Mouse (Mus musculus): Measurements from ENCODE around the gene Vps39. TPM values are rescaled to one million over a fixed set of nuclear protein-coding genes. Genes with fewer than 3 reads are reported as not detected.
A peak's percentile ranks its signal among the peaks of the same experiment; 100 is the strongest.

The Vps39 gene
- polyA plus RNA-seq, 1 experiment from 2014 or later = 25.7 TPM

DNA sequence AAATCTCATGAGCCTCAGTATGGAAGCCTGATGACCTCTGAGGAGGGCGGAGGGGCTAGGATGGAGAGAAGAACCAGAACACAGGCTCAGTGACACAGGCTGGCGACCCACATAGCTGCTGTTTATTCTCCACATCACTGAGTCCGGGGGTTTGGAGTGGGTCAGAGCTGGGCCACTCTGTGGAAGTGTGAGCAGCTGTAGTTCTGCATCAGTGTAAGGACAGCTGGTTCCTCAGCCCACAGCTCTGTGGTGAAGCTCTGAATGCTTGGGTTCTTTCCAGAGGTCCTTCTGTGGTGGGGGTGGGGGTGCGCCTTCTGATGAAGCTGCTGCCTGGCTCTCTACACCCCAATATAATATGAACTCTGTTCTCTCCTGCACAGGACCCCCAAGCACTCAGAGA, 53.1 kb downstream of the Vps39 start:
- DNase-seq (ENCODE audit: low spot score) = no peak

DNA sequence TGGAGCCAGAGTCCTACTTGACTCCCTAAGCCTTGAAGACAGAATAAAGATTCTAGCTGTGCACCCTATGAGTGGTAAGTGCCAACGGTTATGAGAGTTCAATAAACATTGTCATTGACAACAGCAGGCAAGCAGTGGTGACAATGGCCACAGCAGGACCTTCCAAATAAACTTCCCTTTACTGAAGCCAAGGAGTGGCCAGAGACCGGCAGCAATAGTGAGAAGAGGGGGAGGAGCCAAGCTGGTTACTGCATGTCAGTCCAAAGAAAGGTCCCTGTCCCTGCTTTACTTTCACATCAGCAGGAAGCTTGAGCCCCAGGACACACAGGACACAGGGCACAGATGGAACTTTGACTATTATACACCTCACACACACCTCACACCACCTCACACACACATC, 56.8 kb downstream of the Vps39 start:
- no peak for DNase-seq (ENCODE audit: low spot score)

DNA sequence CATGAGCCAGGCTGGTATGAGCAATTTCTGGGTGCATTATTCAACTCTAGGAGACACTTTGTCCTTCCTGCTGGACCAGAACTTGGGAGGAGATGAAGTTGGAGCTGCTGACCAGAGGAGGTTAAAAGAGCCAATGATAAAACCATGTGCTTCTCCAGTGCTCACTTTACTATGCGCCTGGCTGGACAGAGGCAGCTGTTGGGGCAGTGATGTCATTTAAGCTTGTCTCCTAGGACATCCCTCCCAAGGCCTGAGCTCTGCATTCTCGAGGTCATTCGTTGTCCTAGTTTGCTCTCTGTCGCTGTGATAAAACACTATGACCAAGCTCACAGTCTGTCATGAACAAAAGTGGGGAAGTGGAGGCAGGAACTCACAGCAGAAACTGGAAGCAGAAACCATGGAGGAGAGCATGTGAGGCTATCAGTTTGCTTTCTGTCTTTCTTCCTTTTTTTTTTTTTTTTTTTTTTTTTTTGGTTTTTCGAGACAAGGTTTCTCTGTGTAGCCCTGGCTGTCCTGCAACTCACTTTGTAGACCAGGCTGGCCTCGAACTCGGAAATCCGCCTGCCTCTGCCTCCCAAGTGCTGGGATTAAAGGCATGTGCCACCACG, 61.4 kb downstream of the Vps39 start:
- no peak for DNase-seq (ENCODE audit: low spot score)

DNA sequence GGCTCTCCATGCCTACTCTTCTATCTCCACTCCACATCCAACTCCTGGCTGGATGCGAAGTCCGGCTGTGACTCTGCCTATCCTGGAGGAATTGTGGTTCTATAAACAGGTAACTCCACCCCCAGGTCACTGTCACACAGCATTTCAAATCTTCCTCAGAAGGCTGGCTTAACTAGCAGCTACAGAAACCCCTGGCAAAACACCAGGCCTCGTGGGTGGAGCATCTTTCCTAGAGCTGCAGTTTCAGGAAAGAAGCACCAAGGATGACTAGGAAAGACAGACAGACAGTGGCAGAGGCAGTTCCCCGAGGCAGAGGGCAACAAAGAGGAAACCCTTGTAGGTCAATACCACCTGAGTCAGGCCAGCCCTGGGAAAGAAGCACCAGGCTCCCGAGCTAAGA, 63.9 kb downstream of the Vps39 start, which contains the start of gene Pla2g4d:
TSS of gene Pla2g4d (minus strand) at position 203 of the 400 bp plus-strand sequence.
- DNase-seq (ENCODE audit: low spot score) = no peak

DNA sequence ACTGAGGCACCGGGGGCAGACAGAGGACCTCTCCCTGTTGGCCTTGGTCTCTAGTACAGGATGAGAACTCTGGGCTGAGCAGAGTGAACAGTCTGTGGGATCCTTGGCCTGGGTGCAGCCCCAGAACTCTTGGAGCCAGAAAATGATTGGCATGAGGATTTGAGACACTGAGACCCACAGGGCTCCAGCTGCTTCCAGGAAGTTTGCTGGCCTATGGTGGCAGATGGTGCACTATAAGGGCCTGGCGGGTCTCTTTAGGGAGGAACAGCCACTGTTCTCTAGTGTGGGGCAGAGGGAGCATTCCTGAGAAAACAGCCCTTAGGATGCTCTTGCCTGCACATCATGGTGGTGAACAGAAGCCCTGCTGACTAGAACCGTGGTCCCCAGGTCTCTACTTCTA, 64.5 kb downstream of the Vps39 start:
- DNase-seq (ENCODE audit: low spot score) = no peak

DNA sequence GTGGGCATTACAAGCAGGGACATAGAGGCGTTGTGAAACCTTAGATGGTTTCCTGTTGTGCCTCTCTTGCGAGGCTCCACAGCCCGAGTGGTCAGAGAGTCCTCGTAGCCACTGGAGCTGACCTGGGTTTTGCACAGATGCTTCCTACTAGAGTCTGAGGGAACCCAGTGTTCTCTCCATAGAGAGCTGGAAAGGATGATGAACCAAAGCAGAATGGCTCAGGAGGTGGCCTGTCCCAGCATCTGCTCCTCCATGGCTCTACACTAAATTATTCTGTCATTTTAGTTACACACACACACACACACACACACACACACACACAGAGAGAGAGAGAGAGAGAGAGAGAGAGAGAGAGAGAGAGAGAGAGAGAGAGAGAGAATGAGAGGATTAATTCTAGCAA, 67.3 kb downstream of the Vps39 start:
- no peak for DNase-seq (ENCODE audit: low spot score)

DNA sequence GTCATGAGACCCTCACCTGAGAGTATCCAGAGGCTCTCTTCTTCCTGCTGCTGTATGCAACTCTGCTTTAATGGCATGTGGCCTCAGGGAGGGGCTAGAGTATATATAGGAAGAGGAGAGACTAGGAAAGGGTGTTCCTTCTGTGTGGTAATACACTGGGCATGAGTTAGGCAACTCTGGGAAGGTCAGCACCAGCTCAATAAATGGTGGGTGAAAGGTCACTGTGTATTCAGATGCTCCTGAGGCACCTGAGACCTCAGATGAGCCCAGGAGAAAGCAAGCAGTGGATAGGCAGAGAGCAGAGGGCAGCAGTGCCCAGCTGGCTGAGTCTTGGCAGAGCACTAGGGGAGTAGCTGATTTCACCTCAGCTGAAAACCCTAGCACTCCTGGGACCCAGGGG, 68.2 kb downstream of the Vps39 start:
- no peak for DNase-seq (ENCODE audit: low spot score)

DNA sequence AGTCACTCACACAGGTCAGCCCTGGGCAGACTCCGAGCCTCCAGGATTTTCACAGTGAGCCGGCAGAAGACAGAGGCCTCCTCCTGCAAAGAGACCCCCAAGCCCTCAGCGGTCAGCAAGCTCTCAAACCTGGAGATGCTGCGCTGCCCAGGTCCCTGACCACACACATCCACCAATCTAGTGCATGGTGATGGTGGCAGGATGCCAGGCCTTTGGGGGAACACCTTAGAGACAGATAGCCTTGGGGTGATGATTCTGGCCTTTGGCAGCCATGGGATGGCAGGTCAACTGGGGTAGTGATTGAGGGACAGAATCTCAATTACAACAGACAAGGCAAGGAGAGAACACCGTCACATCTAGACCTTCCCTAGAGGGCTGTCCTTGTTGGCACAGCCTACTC, 68.8 kb downstream of the Vps39 start:
- DNase-seq (ENCODE audit: low spot score) = no peak

DNA sequence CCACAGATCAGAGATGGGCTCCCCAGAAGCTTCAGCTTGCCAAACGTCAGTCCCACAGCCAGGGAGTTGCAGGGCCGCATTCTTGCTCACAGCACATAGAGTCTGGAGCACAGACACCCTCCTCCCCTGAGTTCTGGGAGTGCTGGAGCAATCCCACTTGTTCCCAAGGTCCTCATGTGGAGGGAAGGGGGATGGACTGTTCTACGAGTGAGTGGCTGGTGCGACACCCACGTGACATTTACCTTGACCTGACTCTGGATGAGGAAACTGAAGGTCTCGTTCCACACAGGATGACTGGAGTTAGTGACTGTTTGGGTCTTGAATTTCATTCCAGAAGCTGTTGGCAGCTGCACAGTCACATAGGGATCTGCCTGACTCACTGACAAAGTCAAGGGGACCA, 69.4 kb downstream of the Vps39 start:
- no peak for DNase-seq (ENCODE audit: low spot score)

DNA sequence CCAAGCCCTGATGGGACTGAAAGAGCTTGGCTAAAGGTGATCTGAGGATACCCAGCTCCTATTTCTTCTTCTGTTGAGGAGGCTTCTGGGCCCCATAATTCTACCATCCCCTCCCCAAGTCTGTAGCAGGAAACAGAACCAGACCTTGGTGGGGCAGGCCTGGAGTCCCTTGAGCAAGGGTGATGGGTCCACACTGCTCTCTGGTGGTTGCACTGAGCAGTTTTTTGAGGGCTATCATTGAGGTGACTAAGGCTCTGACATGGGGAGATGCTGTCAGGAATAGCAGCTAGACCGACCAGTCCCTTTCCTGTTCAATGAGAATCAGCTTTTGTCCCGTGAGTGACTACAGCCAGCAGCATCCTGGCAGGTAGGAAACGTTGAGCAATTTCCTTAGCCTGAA, 71.7 kb downstream of the Vps39 start:
- DNase-seq (ENCODE audit: low spot score) = peak; percentile 6

DNA sequence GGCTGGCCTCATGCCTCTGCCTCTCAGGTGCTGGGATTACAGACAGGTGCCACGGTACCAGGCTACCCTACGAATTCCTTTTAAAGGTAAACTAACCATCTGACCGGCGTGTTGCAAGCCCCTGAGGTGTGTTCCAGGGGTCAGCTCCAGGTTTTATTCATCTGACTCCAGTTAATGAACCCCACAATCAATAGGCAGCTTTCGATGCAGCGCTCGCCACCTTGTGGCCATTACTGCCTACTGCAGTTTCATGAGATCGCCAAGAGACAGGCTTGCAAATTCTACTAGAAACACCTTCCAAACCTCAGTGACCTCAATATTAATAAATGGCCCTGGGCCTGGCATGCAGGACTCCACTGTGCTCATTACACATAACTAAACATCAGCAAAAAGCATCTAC, 73.0 kb downstream of the Vps39 start:
- DNase-seq (ENCODE audit: low spot score) = peak; percentile 30

DNA sequence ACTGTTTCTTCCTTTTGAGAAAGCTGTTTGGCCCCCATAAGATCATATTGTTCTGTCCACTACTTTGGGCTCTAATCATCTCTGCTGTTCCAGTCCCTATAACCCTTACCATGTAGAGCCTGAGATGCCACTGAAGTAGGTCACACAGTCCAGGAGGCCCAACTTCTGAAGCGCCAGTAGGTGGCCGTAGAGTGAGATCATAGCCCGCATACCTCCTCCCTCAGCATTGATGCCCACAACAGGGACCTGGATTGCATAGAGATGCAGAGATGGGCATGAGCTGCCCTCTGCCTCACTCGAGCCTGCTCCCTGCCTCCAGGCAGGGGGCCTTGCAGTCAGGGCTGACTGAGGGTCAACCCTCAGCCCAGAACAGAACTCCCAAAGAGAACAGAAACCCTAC, 76.0 kb downstream of the Vps39 start:
- DNase-seq (ENCODE audit: low spot score) = no peak

DNA sequence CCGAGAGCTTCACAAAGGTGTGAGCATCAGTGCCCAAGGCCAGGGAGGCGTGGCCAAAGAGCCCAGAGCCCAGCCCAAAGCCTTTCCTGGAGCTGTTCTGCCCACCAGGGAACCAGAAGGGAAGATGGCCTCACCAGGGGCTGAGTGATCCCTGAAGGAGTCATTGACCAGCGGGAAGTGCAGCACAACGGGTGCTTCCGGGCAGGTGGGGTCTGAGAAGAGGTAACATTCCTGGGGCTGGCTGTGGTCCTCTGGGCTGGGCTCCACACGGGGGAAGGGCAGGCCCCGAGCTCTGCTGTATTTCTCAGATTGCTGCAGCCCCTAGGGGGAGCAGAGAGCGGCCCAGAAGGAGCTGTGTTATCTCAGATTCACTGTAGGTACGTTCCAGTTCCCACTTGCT, 84.3 kb downstream of the Vps39 start:
- DNase-seq (ENCODE audit: low spot score) = peak; percentile 12

Other genes starting within 250 kb of the Vps39 start
- 33.4 and 34.5 TPM in 2 replicates for gene Ehd4, start 198.5 kb downstream of the Vps39 start, polyA plus RNA-seq (2015; fragmentation: Nextera tagmentation; extraction: Ambion mirVana)
- gene Pla2g4e, start 107.8 kb downstream of the Vps39 start, polyA plus RNA-seq (2015; fragmentation: Nextera tagmentation; extraction: Ambion mirVana) = 0.09 TPM in 2 replicates
- gene Pla2g4d, start 63.9 kb downstream of the Vps39 start, polyA plus RNA-seq (2015; fragmentation: Nextera tagmentation; extraction: Ambion mirVana) = 0.08 and 0.13 TPM in 2 replicates
- 0.30 and 0.32 TPM in 2 replicates for gene Pla2g4f, start 39.0 kb downstream of the Vps39 start, polyA plus RNA-seq (2015; fragmentation: Nextera tagmentation; extraction: Ambion mirVana)
- gene Ganc, start 50.8 kb upstream of the Vps39 start, polyA plus RNA-seq (2015; fragmentation: Nextera tagmentation; extraction: Ambion mirVana) = 24.1 and 31.9 TPM in 2 replicates
- 21.7 and 26.1 TPM in 2 replicates for gene Tmem87a, start 51.0 kb upstream of the Vps39 start, polyA plus RNA-seq (2015; fragmentation: Nextera tagmentation; extraction: Ambion mirVana)
- gene Capn3, start 102.9 kb upstream of the Vps39 start, polyA plus RNA-seq (2015; fragmentation: Nextera tagmentation; extraction: Ambion mirVana) = 90.9 and 99.1 TPM in 2 replicates
- gene Zfp106, start 210.7 kb upstream of the Vps39 start, polyA plus RNA-seq (2015; fragmentation: Nextera tagmentation; extraction: Ambion mirVana) = 50.0 and 59.5 TPM in 2 replicates
- gene Snap23, start 214.5 kb upstream of the Vps39 start, polyA plus RNA-seq (2015; fragmentation: Nextera tagmentation; extraction: Ambion mirVana) = 33.9 and 40.6 TPM in 2 replicates

Measured in thymus, postnatal 0 days (tissue).